Mouse (Mus musculus) right cerebral cortex, adult 2 months (tissue): ENCODE measurements around the gene Vmn2r117.
"Not testable (repeated sequence)": the region's sequence is repeated elsewhere in the genome, so short reads cannot be mapped to it uniquely, and the experiment has no call there.

ENCODE experiments used
- DNase-seq, 2 experiments: peaks; one replicate each; pipeline ENCODE4 v3.0.0; 2021 to 2022; ENCODE audit warnings: low spot score in 2 of 2

Vmn2r117 gene

DNA sequence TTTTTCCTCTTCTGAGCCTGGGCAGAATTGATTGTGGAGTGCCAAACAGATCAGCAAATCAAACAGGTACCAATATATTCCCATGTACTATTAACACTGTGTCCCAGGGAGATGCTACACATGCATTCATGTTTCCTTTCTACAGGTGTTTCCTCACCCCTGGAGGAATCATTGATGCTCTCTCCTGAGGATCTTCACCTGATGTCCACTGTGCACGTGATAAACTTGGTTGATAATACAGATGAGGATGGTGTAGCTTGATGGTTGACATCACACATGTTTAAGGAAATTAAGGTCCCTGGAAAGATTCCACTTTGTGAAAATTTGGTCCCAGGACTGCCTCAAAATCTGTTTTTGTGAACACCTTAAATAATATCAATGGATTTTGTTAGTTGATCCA is at the start of gene Vmn2r117:
Gene Vmn2r117 (minus strand): TSS at position 101 of the 400 bp plus-strand sequence.
- DNase-seq, result not testable (repeated sequence)

DNA sequence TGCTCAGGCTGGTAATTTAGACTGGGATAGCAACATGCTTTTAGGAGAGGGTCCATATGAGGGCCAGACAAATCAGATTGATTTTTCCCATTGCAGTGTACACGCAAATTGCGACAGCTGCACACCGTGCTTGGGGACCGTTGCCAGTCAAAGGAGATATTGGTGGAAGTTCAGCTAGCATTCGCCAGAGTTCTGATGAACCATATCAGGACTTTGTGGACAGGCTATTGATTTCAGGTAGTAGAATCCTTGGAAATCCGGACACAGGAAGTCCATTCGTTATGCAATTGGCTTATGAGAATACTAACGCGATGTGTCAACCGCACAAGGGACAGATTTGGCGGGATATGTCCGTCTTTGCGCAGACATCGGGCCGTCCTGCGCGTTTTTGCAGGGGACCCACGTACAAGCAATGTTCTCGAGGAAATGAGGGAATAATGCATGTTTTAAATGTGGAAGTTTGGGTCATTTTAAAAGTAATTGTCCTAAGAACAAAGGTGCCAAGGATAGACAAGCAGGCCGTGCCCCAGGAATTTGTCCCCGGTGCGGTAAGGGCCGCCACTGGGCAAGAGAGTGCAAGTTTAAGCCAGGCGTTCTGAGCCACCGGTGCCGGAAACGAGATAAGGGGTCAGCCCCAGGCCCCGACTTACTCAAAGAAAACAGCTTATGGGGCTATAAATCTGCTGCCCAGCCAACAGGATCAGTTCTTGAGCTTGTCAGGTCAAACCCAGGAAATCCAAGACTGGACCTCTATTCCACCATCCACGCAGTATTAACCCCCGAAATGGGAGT is 43.6 kb upstream of the Vmn2r117 start:
- not testable (repeated sequence) for DNase-seq

DNA sequence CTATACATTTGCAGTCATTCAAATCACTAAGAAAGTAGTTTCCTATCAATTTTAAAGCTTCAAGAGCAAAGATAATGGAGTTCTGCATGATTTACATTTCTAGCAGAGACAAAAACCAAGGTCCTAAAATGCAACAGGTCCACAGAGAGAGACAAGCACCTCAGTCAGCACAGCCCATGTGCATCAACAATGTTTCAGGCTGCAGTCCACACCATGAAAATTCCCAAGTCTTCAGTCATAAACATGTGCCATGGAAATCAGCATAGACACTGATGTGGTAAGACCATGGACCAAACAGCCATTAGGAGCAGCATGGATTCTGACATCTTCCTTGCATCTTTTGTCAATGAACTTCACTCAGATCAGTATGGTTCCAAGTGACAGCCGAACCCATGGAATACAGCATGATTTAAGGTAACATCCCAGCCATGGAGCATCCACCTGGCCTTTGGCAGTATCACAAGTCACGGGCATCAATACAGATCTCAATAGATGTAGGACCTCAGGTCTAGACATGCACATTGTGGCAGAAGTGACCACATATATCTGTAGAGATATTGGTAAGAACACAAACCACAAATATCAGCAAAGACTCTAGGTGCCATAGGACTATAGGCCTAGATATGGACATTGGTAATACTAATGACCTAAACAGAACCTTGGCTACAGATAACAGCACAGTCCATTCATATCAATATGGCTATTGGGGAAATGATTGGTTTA is 39.4 kb upstream of the Vmn2r117 start:
- no peak for DNase-seq

DNA sequence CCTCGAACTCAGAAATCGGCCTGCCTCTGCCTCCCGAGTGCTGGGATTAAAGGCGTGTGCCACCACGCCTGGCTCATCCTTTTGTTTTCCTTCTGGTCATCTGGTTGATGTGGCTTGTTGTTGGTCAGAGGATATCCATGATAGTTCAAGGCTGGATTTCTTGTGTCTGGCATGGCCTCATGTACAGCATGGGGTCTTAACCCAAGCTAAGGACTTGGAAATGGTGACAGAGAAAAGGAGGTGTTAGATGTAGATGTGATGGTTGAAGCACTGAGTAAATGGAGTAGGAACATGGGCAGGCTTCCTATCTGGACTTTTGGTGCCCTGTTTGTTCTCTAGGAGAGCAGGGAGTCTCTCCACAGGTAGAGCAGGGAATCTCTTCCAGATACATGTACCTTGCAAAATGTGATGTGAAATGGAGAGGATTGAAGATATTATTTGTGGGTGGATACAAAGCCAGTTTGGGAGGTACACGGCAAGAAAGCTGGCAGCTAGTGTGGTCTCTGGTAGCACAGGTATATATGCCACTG is 46.3 kb downstream of the Vmn2r117 start:
- no peak for DNase-seq
